Mouse (Mus musculus) midbrain, embryonic 14.5 days (tissue): ENCODE measurements around the gene Slc2a6. TPM values are rescaled to one million over a fixed set of nuclear protein-coding genes. Genes with fewer than 3 reads are reported as not detected.

ENCODE experiments used
- ATAC-seq: fragments of 200-750 bp; cut with Nextera tagmentation; 2 replicates; pipeline ENCODE4 v1.8.0; 2017; ENCODE audit warnings: moderate number of reproducible peaks, moderate library complexity; ENCODE audit not compliant: low FRiP score, low TSS enrichment
- DNase-seq: peaks from one replicate; pipeline ENCODE4 v3.0.0-alpha.2; 2015
- H3K27ac ChIP-seq: fragments of 300-500 bp; sonication (generic); replicated peaks from 2 replicates; pipeline ENCODE4 v1.5.1; 2014; ENCODE audit warnings: mild to moderate bottlenecking, low read depth, low read length, moderate library complexity
- H3K27me3 ChIP-seq: fragments of 300-500 bp; sonication (generic); 2 replicates; pipeline ENCODE4 v1.6.1; 2014; ENCODE audit warnings: low read length, control low read depth, mixed read lengths; ENCODE audit not compliant: control insufficient read depth, insufficient read depth
- H3K36me3 ChIP-seq: fragments of 300-500 bp; sonication (generic); 2 replicates; pipeline ENCODE4 v1.6.1; 2014; ENCODE audit warnings: low read length, control low read depth; ENCODE audit not compliant: control insufficient read depth, insufficient read depth
- H3K4me1 ChIP-seq: fragments of 300-500 bp; sonication (generic); 2 replicates; pipeline ENCODE4 v1.6.1; 2014; ENCODE audit warnings: mild to moderate bottlenecking, antibody characterized with exemption, low read length, control low read depth; ENCODE audit not compliant: control insufficient read depth, insufficient read depth
- H3K4me2 ChIP-seq: fragments of 300-500 bp; sonication (generic); 2 replicates; pipeline ENCODE4 v1.6.1; 2014; ENCODE audit warnings: mild to moderate bottlenecking, low read length, moderate library complexity
- H3K4me3 ChIP-seq: fragments of 300-500 bp; sonication (generic); replicated peaks from 2 replicates; pipeline ENCODE4 v1.5.1; 2014; ENCODE audit warnings: low read depth, low read length
- H3K9ac ChIP-seq: fragments of 300-500 bp; sonication (generic); replicated peaks from 2 replicates; pipeline ENCODE4 v1.6.1; 2014; ENCODE audit warnings: mild to moderate bottlenecking, low read length, moderate library complexity
- H3K9me3 ChIP-seq: fragments of 300-500 bp; sonication (generic); 2 replicates; pipeline ENCODE4 v1.6.1; 2016; ENCODE audit warnings: low read length, control low read depth, mixed read lengths; ENCODE audit not compliant: control insufficient read depth
- WGBS: fragments of 180-500 bp; shearing (Covaris S2); extraction: QIAGEN DNeasy Blood & Tissue Kit; methylation state at CpG from one replicate; pipeline ENCODE4 v1.1.7; 2014; 5-methylcytosine and 5-hydroxymethylcytosine counted together
- polyA plus RNA-seq: library from polyadenylated mRNA; unstranded; fragments of >200 nt; fragmentation: Nextera tagmentation; extraction: Ambion mirVana; gene quantifications from 2 replicates; pipeline ENCODE4 v1.2.1, GENCODE M21; 2014

Gene Slc2a6
- polyA plus RNA-seq, 1 experiment from 2014 or later = 4.3 TPM

DNA sequence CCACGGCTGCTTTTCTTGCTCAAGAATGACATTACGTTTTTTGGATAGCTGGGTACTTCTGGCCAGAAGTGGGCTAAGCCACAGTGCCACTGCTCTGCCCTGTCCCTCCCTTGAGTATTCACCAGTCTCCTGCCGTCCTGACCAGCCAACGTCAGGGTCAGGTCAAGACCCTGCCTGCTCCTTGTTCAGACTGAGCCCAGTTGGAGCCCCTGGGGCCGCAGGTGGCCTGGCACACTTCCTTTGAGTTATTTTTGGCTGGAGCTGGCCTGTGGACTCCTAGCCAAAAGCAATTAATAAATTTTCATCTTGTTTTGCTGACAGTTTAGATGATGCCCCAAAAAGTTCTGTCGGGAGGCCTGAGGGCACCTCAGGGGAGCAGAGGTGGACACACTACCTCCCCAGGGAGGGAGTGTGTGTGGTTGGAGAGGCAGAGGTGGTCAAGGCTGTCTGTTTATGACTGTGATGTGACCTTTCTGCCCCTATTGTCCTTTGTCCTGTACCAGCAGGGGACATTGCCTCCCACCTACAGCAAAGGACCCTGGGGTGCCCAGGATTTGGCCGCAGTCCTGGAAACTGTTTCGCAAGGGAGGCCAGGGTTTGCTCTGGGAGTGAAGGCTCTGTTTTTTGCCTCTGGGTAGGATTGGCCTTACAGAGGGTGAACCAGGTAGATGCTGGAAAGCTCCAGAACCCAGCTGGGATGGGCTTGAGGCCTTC lies 14.5 kb upstream of the Slc2a6 start:
- Histone ChIP-seq H3K4me1 (no peaks in the 10 kb centered on the region), H3K9ac (no peak overlapping the region), H3K4me2 (no peak overlapping the region), H3K36me3 (no peaks in the 10 kb centered on the region), H3K27ac (no peak overlapping the region), H3K4me3 (no peak overlapping the region), H3K9me3 (no peaks in the 10 kb centered on the region), H3K27me3 (no peaks in the 10 kb centered on the region)
- no peak for DNase-seq
- WGBS = 75% methylated on average over 8 of the region's 8 CpGs
- ATAC-seq = no peak

DNA sequence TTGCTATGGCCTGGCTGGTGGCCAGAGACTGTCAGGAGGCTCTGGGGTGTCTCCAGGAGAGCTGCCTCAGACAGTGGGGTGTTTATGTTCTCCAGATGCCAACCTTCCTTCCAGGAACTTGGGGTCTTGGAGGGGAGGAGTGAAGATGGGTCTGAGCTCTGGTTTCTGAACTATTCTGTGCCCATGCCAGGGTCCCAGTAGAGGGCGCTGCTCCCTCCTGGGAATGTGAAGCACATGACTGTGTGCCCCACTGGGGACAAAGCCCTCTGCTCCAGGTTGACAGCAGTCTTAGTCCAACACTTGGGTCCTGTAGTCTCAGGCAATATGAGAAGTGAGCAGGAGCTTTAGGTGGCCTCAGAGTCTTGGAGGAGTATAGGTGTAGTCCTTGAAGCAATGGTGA lies 11.5 kb upstream of the Slc2a6 start:
- Histone ChIP-seq H3K9ac (no peak overlapping the region), H3K4me1 (no peaks in the 10 kb centered on the region), H3K9me3 (no peaks in the 10 kb centered on the region), H3K4me3 (no peak overlapping the region), H3K36me3 (no peaks in the 10 kb centered on the region), H3K4me2 (no peak overlapping the region), H3K27me3 (no peaks in the 10 kb centered on the region), H3K27ac (no peak overlapping the region)
- 13% methylated on average over 1 of the region's 1 CpGs for WGBS
- no peak for DNase-seq
- no peak for ATAC-seq

DNA sequence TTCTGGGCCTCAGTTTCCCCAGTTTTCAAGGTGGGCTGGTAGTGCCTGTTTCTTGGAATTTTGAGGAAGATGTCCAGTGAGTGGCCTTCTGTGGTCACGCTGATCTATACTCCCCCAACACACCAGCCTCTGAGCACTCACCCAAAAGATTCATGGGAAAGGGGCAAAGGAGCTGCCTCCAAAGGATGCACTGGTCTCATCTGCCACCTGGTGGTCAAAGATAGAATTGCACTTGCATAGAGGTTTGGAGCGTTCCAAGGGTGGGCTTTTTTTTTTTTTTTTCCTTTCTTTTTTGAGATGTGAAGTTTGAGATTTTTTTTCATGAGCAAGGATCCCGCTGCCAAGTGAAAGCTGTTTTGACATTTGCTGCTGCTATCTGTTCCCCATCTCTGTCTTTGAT lies 10.8 kb upstream of the Slc2a6 start:
- no peaks in the 10 kb centered on the region for H3K4me1 ChIP-seq
- no peaks in the 10 kb centered on the region for H3K36me3 ChIP-seq
- H3K9ac ChIP-seq = 0 out of 2 replicates have a peak overlapping the region, but pooled peaks have one; percentile 6
- DNase-seq (peak; percentile 93), ATAC-seq (no peak)
- H3K9me3 ChIP-seq = no peaks in the 10 kb centered on the region
- H3K27ac ChIP-seq = no peak overlapping the region
- no peak overlapping the region for H3K4me3 ChIP-seq
- no peaks in the 10 kb centered on the region for H3K27me3 ChIP-seq
- no peak overlapping the region for H3K4me2 ChIP-seq
- 3% methylated on average over 3 of the region's 3 CpGs for WGBS

DNA sequence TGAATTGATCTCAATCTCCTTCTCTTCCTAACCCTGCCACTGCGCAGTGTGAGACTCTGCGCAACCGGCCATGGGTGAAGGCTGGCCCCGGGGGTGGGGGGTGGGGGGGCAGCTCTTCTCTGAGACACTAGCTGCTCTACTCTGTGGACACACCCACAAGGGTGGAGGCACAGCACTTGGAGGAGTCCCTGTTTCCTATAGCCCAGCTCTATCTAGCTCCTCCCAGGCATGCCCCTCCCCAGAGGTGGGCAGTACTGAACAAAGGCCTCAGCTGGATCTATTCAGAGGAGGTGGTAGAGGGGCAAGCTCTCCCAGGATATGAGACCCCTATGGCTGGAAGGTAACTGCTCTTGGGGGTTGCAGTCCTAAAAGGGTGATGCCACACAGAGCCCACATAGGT lies 9.2 kb upstream of the Slc2a6 start:
- DNase-seq (no peak), ATAC-seq (no peak)
- H3K27ac ChIP-seq = no peak overlapping the region
- H3K4me1 ChIP-seq = no peaks in the 10 kb centered on the region
- H3K9me3 ChIP-seq = no peaks in the 10 kb centered on the region
- no peak overlapping the region for H3K4me2 ChIP-seq
- no peak overlapping the region for H3K9ac ChIP-seq
- H3K27me3 ChIP-seq = no peaks in the 10 kb centered on the region
- no peak overlapping the region for H3K4me3 ChIP-seq
- H3K36me3 ChIP-seq = no peaks in the 10 kb centered on the region
- WGBS = 66% methylated on average over 4 of the region's 4 CpGs

DNA sequence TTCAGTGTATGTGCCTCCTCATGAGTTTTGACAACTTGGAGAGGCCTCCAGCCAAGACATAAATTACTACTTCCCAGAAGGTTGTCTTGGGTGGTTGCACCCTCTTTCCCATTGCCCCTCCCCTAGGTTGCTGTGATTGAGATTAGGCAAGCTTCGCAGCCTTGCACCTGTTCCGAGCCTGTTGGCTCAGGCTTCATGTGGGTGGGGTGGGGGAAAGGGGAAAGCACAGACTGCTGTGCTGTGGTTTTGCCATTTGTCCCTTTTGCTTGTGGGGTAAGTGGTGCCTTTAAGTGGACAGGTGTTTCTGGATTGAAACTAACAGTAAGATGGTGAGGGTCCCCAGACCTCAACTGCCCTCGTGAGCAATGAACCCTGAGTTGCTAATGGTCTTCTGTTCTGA lies 8.2 kb upstream of the Slc2a6 start:
- no peak for ATAC-seq
- Histone ChIP-seq H3K36me3 (no peaks in the 10 kb centered on the region), H3K4me1 (no peaks in the 10 kb centered on the region), H3K9ac (no peak overlapping the region), H3K4me2 (no peak overlapping the region), H3K9me3 (no peaks in the 10 kb centered on the region), H3K27me3 (no peaks in the 10 kb centered on the region), H3K4me3 (no peak overlapping the region), H3K27ac (no peak overlapping the region)
- no peak for DNase-seq
- 73% methylated on average over 3 of the region's 3 CpGs for WGBS

DNA sequence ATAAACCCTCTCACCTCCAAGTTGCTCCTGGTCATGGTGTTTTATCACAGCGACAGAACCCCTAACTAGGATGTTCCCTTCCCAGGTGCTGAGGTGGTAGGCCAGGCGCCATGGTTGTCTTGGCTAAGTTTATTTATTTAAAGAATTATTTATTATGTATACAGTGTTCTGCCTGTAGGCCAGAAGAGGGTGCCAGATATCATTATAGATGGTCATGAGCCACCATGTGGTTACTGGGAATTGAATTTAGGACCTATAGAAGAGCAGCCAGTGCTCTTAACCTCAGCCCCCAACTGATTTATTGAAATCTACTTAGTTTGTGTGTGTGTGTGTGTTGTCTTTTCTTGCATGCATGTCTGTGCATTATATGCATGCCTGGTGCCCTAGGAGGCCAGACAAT lies 4.6 kb upstream of the Slc2a6 start:
- H3K9me3 ChIP-seq = no peaks in the 10 kb centered on the region
- no peak overlapping the region for H3K4me3 ChIP-seq
- ATAC-seq = no peak
- H3K4me1 ChIP-seq = peaks cover 3% of the 10 kb centered on the region; the same call in 1 of the 2 replicates
- H3K36me3 ChIP-seq = no peaks in the 10 kb centered on the region
- H3K27ac ChIP-seq = no peak overlapping the region
- WGBS = 84% methylated on average over 2 of the region's 2 CpGs
- DNase-seq = no peak
- H3K9ac ChIP-seq = no peak overlapping the region
- no peak overlapping the region for H3K4me2 ChIP-seq
- no peaks in the 10 kb centered on the region; the same call in 1 of the 2 replicates for H3K27me3 ChIP-seq

DNA sequence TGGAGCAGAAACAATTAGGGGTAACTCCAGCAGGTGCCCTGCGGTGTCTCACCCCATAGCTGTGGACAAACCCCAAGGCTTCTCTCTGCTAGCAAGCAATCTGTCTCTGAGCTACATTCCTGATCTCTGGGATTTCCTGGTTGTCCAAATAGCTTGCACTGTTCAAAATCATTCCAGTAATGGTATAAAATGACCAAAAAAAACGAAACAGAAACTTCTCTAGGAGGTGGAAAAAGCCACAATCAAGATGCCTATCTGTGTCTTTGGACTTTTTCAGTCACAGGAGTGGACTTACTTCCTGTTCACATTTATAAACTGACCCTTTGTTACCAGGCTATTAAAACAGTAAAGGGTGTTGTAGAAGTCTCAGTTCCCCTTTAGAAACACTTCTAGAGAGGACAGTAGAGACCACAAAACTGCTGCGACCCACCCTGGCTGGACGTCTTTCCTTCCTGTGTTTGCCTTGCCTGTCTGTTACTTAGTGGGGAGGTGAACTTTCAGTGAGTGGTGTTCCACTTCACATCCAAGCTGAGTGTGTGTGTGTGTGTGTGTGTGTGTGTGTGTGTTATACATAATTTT lies 728 bp upstream of the Slc2a6 start:
- 77% methylated on average over 4 of the region's 4 CpGs for WGBS

DNA sequence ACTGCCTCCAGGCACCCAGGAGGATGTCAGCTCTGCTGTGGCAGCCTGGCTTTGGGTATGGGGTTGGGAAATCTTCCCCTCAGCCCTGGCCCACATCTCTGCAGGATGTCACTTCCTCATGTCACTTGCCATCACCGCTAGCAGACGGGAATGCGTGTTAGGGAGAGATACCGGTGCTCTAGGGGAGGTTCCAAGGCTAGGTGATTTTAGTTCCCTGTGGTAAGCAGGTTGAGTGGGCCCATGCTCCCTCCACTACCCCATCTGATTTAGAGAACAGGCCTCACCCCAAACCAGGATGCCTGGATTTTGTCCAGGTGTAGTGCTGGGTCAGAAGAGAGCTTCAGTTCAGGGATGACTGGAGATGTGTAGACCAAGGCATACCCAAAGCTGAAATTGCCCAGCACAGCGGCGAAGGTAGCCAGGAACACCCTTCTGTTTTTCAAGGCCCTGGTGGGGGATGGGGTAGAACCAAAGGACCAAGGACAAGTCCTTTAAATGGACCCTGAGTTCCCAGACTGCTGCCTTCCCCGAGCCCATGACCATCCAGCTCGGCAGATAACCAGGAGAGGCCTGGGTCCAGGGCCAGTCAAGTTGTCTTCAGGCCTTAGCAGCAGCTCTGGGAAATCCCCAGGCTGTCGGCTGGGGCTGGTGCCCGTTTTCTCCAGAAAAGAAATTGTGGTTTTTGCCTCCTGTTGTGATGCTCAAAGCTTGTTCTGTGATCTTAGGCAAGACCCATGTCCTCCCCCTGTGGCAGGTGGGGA lies 761 bp downstream of the Slc2a6 start:
- 74% methylated on average over 10 of the region's 10 CpGs for WGBS
- Histone ChIP-seq H3K4me2 (peak overlapping the region; percentile 74), H3K9me3 (no peaks in the 10 kb centered on the region), H3K4me3 (peak overlapping the region; percentile 38), H3K27ac (no peak overlapping the region), H3K4me1 (peaks cover 9% of the 10 kb centered on the region; the same call in 1 of the 2 replicates), H3K9ac (peak overlapping the region; percentile 53; the same call in 1 of the 2 replicates), H3K36me3 (no peaks in the 10 kb centered on the region), H3K27me3 (no peaks in the 10 kb centered on the region; the same call in 1 of the 2 replicates)
- no peak for ATAC-seq
- DNase-seq = no peak

More for the DNA sequence above, 728 bp upstream of the Slc2a6 start:
- Histone ChIP-seq H3K9ac (peak overlapping the region; percentile 57), H3K36me3 (no peaks in the 10 kb centered on the region), H3K4me3 (peak overlapping the region; percentile 38), H3K27ac (no peak overlapping the region), H3K4me1 (peaks cover 9% of the 10 kb centered on the region; the same call in 1 of the 2 replicates), H3K9me3 (no peaks in the 10 kb centered on the region), H3K27me3 (no peaks in the 10 kb centered on the region; the same call in 1 of the 2 replicates), H3K4me2 (peak overlapping the region; percentile 74)
- no peak for DNase-seq
- no peak for ATAC-seq
